Mouse (Mus musculus): ENCODE measurements around the gene Txndc16. TPM values are rescaled to one million over a fixed set of nuclear protein-coding genes. Genes with fewer than 3 reads are reported as not detected.

Gene Txndc16
- polyA plus RNA-seq, 1 experiment from 2014 or later = 17.4 TPM

DNA sequence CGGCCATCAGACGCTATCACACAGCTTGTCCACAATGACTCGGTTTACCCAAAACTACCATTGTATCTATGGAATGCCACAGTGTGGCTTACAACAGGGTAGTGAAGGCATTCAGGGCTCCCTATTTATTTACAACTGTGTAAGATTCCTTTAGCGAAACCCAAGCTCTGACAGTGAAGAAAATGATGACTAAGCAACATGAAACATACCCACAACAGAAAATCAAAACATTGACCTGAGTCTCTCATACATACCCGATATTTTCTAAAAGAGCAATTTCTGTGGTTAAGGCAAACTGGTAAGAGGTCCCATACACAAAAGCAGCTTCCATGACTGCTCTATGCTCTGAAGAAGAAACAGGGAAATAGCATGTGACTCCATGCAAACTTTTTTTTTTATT, 47.9 kb downstream of the Txndc16 start:
- Histone ChIP-seq H3K27ac (ENCODE audit: low read length) (no peak overlapping the region), H3K9ac (ENCODE audit: low read length) (no peak overlapping the region), H3K36me3 (ENCODE audit: control insufficient read depth, insufficient read depth, low read length) (no peaks in the 10 kb centered on the region), H3K4me1 (replicated peaks; ENCODE audit: control insufficient read depth, insufficient read depth, low read length) (0 out of 2 replicates have a peak, but pooled peaks cover 3% of the 10 kb centered on the region), H3K4me2 (ENCODE audit: low read depth, low read length) (no peak overlapping the region), H3K27me3 (ENCODE audit: control insufficient read depth, insufficient read depth, low read depth, low read length) (no peaks in the 10 kb centered on the region), H3K4me3 (ENCODE audit: low read length) (no peak overlapping the region), H3K9me3 (ENCODE audit: control insufficient read depth, low read length) (no peaks in the 10 kb centered on the region)
- ATAC-seq (ENCODE audit: low read depth) = no peak
- 88% methylated on average over 5 of the region's 5 CpGs for whole genome bisulfite sequencing

DNA sequence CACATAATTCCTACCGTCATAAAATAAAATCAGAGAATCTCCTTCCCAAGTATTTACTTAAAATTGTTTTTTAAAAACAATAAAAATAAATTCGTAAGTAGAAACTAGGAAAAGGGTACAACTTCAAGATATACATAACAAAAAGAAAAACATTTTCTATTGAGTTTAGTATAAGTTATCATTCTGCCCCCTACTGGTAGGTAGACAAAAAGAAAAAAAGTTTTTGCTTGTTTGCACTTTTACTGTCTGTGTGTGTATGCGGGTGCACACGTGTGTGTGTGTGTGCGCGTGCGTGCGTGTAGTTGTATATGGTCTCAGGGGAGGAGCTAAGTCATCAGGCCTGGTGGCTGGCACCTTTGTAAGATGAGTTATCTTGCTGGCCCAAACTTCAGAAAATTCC, 52.8 kb downstream of the Txndc16 start:
- Histone ChIP-seq H3K4me2 (ENCODE audit: low read depth, low read length) (no peak overlapping the region), H3K4me1 (replicated peaks; ENCODE audit: control insufficient read depth, insufficient read depth, low read length) (no peaks in the 10 kb centered on the region), H3K4me3 (ENCODE audit: low read length) (no peak overlapping the region), H3K27me3 (ENCODE audit: control insufficient read depth, insufficient read depth, low read depth, low read length) (no peaks in the 10 kb centered on the region), H3K36me3 (ENCODE audit: control insufficient read depth, insufficient read depth, low read length) (no peaks in the 10 kb centered on the region), H3K9ac (ENCODE audit: low read length) (no peak overlapping the region), H3K9me3 (ENCODE audit: control insufficient read depth, low read length) (no peaks in the 10 kb centered on the region), H3K27ac (ENCODE audit: low read length) (no peak overlapping the region)
- no peak for ATAC-seq (ENCODE audit: low read depth)
- 78% methylated on average over 8 of the region's 8 CpGs for WGBS

DNA sequence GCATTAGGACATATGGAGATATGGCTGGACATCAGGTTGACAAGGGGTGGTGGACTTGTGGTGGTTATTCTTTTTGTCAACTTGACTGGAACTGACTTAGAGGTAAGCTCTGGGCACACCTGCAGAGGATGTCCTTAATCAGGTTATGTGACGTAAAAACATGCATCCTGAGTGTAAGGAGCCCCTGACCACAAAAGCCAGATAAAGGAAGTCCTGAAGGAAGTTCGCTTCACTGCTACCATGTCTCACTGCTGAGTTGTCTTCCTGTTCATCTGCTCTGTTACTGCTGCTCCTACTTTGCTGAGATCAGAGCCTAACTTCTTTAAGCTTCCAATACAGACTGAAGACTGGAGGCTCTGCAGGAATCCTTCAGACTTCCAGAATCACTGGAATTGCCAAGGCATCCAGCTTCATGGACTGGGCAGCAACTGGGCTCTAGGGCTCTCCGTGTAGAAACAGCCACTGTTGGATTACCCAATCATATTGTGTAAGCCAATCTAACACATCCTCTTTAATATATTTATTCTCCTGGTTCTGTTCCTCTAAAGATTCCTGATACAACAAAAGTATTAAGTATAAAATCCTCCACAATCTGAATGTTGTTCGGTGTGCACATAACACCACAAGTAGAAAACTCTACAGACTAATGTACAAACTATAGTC, 64.5 kb downstream of the Txndc16 start:
- WGBS = 67% methylated on average over 4 of the region's 4 CpGs
- Histone ChIP-seq H3K27me3 (ENCODE audit: control insufficient read depth, insufficient read depth, low read depth, low read length) (no peaks in the 10 kb centered on the region), H3K9ac (ENCODE audit: low read length) (no peak overlapping the region), H3K4me3 (ENCODE audit: low read length) (no peak overlapping the region), H3K9me3 (ENCODE audit: control insufficient read depth, low read length) (no peaks in the 10 kb centered on the region), H3K4me2 (ENCODE audit: low read depth, low read length) (no peak overlapping the region), H3K27ac (ENCODE audit: low read length) (no peak overlapping the region), H3K36me3 (ENCODE audit: control insufficient read depth, insufficient read depth, low read length) (no peaks in the 10 kb centered on the region), H3K4me1 (replicated peaks; ENCODE audit: control insufficient read depth, insufficient read depth, low read length) (no peaks in the 10 kb centered on the region)
- no peak for ATAC-seq (ENCODE audit: low read depth)

DNA sequence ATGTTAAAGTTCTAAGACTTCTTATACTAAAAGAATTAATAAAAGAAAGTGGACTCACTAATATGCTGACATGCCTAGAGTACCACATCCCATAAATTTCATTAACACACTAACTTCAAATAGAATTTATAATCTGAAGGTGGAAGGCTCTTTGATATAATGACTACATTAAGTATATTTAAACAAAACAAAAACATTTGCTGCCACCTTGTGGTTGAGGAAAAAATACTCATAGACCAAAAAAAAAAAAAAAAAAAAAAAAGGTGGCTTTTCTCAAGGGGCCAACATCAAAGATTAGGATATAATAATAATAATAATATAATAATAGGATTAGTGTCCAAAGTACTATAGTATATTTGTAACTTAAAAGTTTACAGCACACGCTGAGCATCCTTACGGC, 66.9 kb downstream of the Txndc16 start:
- no peaks in the 10 kb centered on the region for H3K27me3 ChIP-seq (ENCODE audit: control insufficient read depth, insufficient read depth, low read depth, low read length)
- H3K9me3 ChIP-seq (ENCODE audit: control insufficient read depth, low read length) = no peaks in the 10 kb centered on the region
- no peaks in the 10 kb centered on the region for H3K36me3 ChIP-seq (ENCODE audit: control insufficient read depth, insufficient read depth, low read length)
- WGBS = 76% methylated on average over 2 of the region's 2 CpGs
- H3K4me1 ChIP-seq (replicated peaks; ENCODE audit: control insufficient read depth, insufficient read depth, low read length) = no peaks in the 10 kb centered on the region
- no peak overlapping the region for H3K9ac ChIP-seq (ENCODE audit: low read length)
- ATAC-seq (ENCODE audit: low read depth) = no peak
- no peak overlapping the region for H3K4me2 ChIP-seq (ENCODE audit: low read depth, low read length)
- no peak overlapping the region for H3K4me3 ChIP-seq (ENCODE audit: low read length)
- no peak overlapping the region for H3K27ac ChIP-seq (ENCODE audit: low read length)

DNA sequence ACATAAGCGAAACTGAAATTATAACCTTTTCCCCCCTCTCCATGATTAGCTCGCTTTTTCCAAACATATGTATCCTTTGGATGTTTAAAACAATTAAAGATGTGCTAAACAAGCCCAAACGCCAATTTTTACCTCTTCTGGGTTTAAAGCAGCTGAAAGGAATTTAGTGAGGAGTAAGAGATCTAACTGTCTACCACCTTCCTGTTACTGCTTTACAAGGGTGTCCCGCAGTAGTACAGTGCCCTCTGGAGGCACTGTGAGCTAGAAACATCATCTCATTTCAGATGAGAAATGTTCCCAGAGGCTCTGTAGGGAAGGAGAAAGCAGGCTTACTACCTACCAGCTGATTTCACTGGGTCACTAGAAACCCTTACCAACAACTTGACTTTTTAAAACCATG, 77.6 kb downstream of the Txndc16 start:
- WGBS = 37% methylated on average over 4 of the region's 4 CpGs
- H3K27ac ChIP-seq (ENCODE audit: low read length) = no peak overlapping the region
- no peak overlapping the region for H3K9ac ChIP-seq (ENCODE audit: low read length)
- H3K27me3 ChIP-seq (ENCODE audit: control insufficient read depth, insufficient read depth, low read depth, low read length) = no peaks in the 10 kb centered on the region
- no peak overlapping the region for H3K4me2 ChIP-seq (ENCODE audit: low read depth, low read length)
- no peaks in the 10 kb centered on the region for H3K36me3 ChIP-seq (ENCODE audit: control insufficient read depth, insufficient read depth, low read length)
- peaks cover 6% of the 10 kb centered on the region; the same call in 1 of the 2 replicates for H3K4me1 ChIP-seq (replicated peaks; ENCODE audit: control insufficient read depth, insufficient read depth, low read length)
- no peaks in the 10 kb centered on the region for H3K9me3 ChIP-seq (ENCODE audit: control insufficient read depth, low read length)
- ATAC-seq (ENCODE audit: low read depth) = peak; percentile 76
- H3K4me3 ChIP-seq (ENCODE audit: low read length) = no peak overlapping the region

DNA sequence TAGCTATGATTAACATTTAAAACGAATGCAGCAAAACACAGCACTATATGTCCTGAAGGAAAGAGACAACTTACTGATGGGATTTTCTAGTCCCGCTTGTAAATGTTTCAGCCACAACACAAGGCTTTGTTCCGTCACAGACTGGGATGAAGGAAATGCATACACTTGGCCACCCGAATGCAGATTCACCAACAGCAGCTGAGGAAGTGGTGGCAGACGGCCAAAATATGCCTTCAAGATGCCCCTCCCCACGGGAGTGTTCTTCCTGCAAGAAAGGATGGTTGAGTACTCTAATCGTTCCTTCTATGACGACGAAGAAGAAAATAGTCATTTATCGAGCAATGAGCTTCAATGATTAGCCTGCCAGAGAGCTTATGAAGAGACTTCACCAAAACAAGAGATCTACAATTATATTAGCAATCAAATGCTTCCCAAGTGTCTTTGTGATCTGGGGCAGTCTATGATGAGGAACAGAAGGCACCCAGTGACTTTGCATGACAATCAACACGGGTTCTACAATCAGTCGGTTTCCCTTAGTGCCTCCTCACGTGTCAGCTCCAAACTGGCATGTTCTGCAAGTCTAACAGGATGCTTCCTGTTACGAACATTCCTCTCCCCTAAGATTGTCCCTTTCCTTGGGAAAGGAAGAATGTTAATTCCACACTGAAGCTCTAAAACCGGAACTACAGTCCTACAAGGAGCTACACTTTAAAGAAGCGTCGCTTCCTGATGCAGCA, 79.6 kb downstream of the Txndc16 start:
- Histone ChIP-seq H3K4me3 (ENCODE audit: low read length) (no peak overlapping the region), H3K36me3 (ENCODE audit: control insufficient read depth, insufficient read depth, low read length) (no peaks in the 10 kb centered on the region), H3K9me3 (ENCODE audit: control insufficient read depth, low read length) (no peaks in the 10 kb centered on the region), H3K4me1 (replicated peaks; ENCODE audit: control insufficient read depth, insufficient read depth, low read length) (peaks cover 9% of the 10 kb centered on the region), H3K4me2 (ENCODE audit: low read depth, low read length) (no peak overlapping the region), H3K9ac (ENCODE audit: low read length) (no peak overlapping the region), H3K27me3 (ENCODE audit: control insufficient read depth, insufficient read depth, low read depth, low read length) (no peaks in the 10 kb centered on the region), H3K27ac (ENCODE audit: low read length) (no peak overlapping the region)
- 55% methylated on average over 17 of the region's 17 CpGs for WGBS
- ATAC-seq (ENCODE audit: low read depth) = no peak

DNA sequence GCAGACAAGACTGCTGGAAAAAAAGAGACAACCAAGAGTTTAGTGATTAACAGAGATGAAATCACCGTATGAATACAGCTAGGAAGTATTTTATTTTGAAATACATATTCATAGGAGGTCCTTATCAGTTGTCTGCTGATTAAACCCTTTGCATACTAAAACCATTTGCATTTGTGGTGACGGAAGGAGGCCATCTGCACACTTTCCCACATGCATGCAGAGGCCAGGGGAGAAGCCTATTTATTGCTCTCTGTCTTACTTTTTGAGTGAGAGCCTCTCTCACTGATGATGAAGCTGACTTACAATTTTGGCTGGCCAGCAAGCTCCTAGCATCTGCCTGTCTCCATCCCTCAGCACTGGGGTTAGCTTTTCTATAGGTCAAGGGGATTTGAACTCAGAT, 84.2 kb downstream of the Txndc16 start:
- Histone ChIP-seq H3K4me3 (ENCODE audit: low read length) (no peak overlapping the region), H3K9ac (ENCODE audit: low read length) (no peak overlapping the region), H3K36me3 (ENCODE audit: control insufficient read depth, insufficient read depth, low read length) (no peaks in the 10 kb centered on the region), H3K27ac (ENCODE audit: low read length) (0 out of 2 replicates have a peak overlapping the region, but pooled peaks have one; percentile 29), H3K4me1 (replicated peaks; ENCODE audit: control insufficient read depth, insufficient read depth, low read length) (peaks cover 10% of the 10 kb centered on the region), H3K4me2 (ENCODE audit: low read depth, low read length) (no peak overlapping the region), H3K9me3 (ENCODE audit: control insufficient read depth, low read length) (no peaks in the 10 kb centered on the region), H3K27me3 (ENCODE audit: control insufficient read depth, insufficient read depth, low read depth, low read length) (no peaks in the 10 kb centered on the region)
- WGBS = 46% methylated on average over 2 of the region's 2 CpGs
- ATAC-seq (ENCODE audit: low read depth) = peak; percentile 60; the same call in 1 of the 2 replicates

DNA sequence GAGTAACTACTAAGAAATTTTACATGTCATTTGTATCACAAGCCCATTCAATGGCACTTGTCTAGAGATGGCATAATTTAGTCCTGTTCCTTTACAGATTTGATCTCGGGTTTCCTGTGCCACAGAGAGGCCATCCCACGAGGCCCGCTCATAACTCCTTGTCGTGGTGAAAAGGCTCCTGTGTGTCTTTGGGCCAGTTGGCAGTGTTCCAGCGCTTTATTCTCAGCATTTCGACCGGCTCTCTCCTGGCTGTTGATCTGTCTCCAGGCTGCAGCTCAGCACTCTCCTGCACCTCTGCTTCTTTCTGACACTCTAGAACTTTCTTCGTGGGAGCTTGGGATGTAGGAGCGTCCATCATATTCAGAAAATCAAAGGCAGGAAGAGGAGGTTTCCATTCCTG, 84.6 kb downstream of the Txndc16 start:
- Histone ChIP-seq H3K9me3 (ENCODE audit: control insufficient read depth, low read length) (no peaks in the 10 kb centered on the region), H3K4me3 (ENCODE audit: low read length) (no peak overlapping the region), H3K9ac (ENCODE audit: low read length) (no peak overlapping the region), H3K27ac (ENCODE audit: low read length) (peak overlapping the region; percentile 29; the same call in 1 of the 2 replicates), H3K27me3 (ENCODE audit: control insufficient read depth, insufficient read depth, low read depth, low read length) (no peaks in the 10 kb centered on the region), H3K4me1 (replicated peaks; ENCODE audit: control insufficient read depth, insufficient read depth, low read length) (peaks cover 6% of the 10 kb centered on the region), H3K4me2 (ENCODE audit: low read depth, low read length) (no peak overlapping the region), H3K36me3 (ENCODE audit: control insufficient read depth, insufficient read depth, low read length) (no peaks in the 10 kb centered on the region)
- peak; percentile 17 for ATAC-seq (ENCODE audit: low read depth)
- 22% methylated on average over 9 of the region's 9 CpGs for WGBS

DNA sequence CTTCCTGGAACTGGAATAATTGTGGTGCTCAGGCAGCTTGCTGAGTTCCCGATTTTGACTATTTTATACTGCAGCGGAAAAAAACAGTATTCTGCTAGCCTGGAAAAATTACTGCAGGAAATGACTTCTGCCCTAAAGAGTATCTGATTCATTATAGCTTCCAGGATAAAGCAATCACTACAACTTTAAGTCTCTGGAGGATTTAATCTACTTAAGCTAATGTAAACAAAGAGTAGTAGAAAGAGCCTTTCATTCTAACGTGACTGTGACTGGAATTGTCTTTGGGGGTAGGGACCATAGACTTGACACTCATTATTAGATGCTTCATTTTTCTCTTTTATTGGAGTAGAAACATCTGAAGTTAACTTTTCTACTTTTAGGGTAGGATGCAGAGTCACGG, 101.8 kb downstream of the Txndc16 start:
- Histone ChIP-seq H3K4me1 (replicated peaks; ENCODE audit: control insufficient read depth, insufficient read depth, low read length) (peaks cover 3% of the 10 kb centered on the region; the same call in 1 of the 2 replicates), H3K4me2 (ENCODE audit: low read depth, low read length) (no peak overlapping the region), H3K9me3 (ENCODE audit: control insufficient read depth, low read length) (no peaks in the 10 kb centered on the region), H3K36me3 (ENCODE audit: control insufficient read depth, insufficient read depth, low read length) (no peaks in the 10 kb centered on the region), H3K4me3 (ENCODE audit: low read length) (no peak overlapping the region), H3K27ac (ENCODE audit: low read length) (no peak overlapping the region), H3K9ac (ENCODE audit: low read length) (no peak overlapping the region), H3K27me3 (ENCODE audit: control insufficient read depth, insufficient read depth, low read depth, low read length) (no peaks in the 10 kb centered on the region)
- 23% methylated on average over 4 of the region's 4 CpGs for WGBS
- ATAC-seq (ENCODE audit: low read depth) = peak; percentile 41; the same call in 1 of the 2 replicates
